Mouse (Mus musculus) ES-E14 (cell line): ENCODE data around the gene Slc3a2. TPM values are rescaled to one million over a fixed set of nuclear protein-coding genes. Genes with fewer than 3 reads are reported as not detected.

ENCODE experiments used
- DNase-seq: peaks from one replicate; pipeline ENCODE4 v3.0.0-alpha.2; 2013; ENCODE audit warnings: low read depth, low spot score
- H3K27ac ChIP-seq: 2 replicates; pipeline ENCODE4 v1.5.1; 2012; ENCODE audit warnings: low read depth, mild to moderate bottlenecking, low read length, moderate library complexity, mixed read lengths; ENCODE audit not compliant: poor library complexity, insufficient read depth, severe bottlenecking
- H3K36me3 ChIP-seq: 2 replicates; pipeline ENCODE4 v1.6.1; 2012; ENCODE audit warnings: mild to moderate bottlenecking, low read length, moderate library complexity, mixed read lengths; ENCODE audit not compliant: control insufficient read depth, poor library complexity, insufficient read depth, severe bottlenecking
- H3K4me1 ChIP-seq, 2 experiments: fragments of 150-350 bp in 1 of 2; sonication (generic) in 1 of 2; 2 replicates each; pipeline ENCODE4 v1.6.1; 2012; ENCODE audit warnings: low read length in 2 of 2, mild to moderate bottlenecking in 1 of 2, mixed read lengths in 1 of 2; ENCODE audit not compliant: control insufficient read depth in 2 of 2, insufficient read depth in 2 of 2, poor library complexity in 1 of 2
- H3K4me3 ChIP-seq, 2 experiments: fragments of 150-350 bp in 1 of 2; sonication (generic) in 1 of 2; 2 replicates each; pipeline ENCODE4 v1.5.1; 2012; ENCODE audit warnings: low read length in 2 of 2, low read depth in 1 of 2, mild to moderate bottlenecking in 1 of 2, mixed read lengths in 1 of 2; ENCODE audit not compliant: insufficient read depth in 1 of 2, poor library complexity in 1 of 2, severe bottlenecking in 1 of 2
- H3K9ac ChIP-seq: 2 replicates; pipeline ENCODE4 v1.6.1; 2012; ENCODE audit warnings: low read depth, mild to moderate bottlenecking, low read length, mixed read lengths; ENCODE audit not compliant: poor library complexity, insufficient read depth, severe bottlenecking
- H3K9me3 ChIP-seq: fragments of 150-350 bp; sonication (generic); 2 replicates; pipeline ENCODE4 v1.6.1; 2012; ENCODE audit warnings: low read depth, mild to moderate bottlenecking, low read length; ENCODE audit not compliant: control insufficient read depth, insufficient read depth
- CHD2 ChIP-seq: IDR thresholded peaks from 2 replicates; pipeline ENCODE4 v1.6.1; 2014; ENCODE audit warnings: mild to moderate bottlenecking, low read depth, low read length, inconsistent platforms
- HCFC1 ChIP-seq: IDR thresholded peaks from 2 replicates; pipeline ENCODE4 v1.6.1; 2012; ENCODE audit warnings: low read length, inconsistent platforms, borderline replicate concordance; ENCODE audit not compliant: insufficient read depth
- MAFK ChIP-seq: IDR thresholded peaks from 2 replicates; pipeline ENCODE4 v1.6.1; 2014; ENCODE audit warnings: mild to moderate bottlenecking, low read depth, low read length, inconsistent platforms; ENCODE audit not compliant: insufficient read depth
- ZC3H11A ChIP-seq: IDR thresholded peaks from 2 replicates; pipeline ENCODE4 v1.6.1; 2012; ENCODE audit warnings: low read depth, mild to moderate bottlenecking, inconsistent platforms, low read length, borderline replicate concordance
- ZNF384 ChIP-seq: IDR thresholded peaks from 2 replicates; pipeline ENCODE4 v1.6.1; 2012; ENCODE audit warnings: low read depth, low read length, inconsistent platforms
- in situ Hi-C, 2 experiments: fragments of 600-800 bp; cut with MboI; formaldehyde crosslinking; loops; one replicate each; pipeline ENCODE4 v1.15.1; 2025; ENCODE audit warnings: low sequenced_read_pairs in 2 of 2, inconsistent platforms in 1 of 2; ENCODE audit not compliant: unreplicated experiment in 2 of 2
- total RNA-seq: library from RNA; depleted of rRNA; stranded (reverse); fragments of 300-350 nt; gene quantifications from 2 replicates; pipeline ENCODE4 v1.2.3, GENCODE M21; 2012

Slc3a2 gene
- total RNA-seq, 1 experiment, result 354 TPM

DNA sequence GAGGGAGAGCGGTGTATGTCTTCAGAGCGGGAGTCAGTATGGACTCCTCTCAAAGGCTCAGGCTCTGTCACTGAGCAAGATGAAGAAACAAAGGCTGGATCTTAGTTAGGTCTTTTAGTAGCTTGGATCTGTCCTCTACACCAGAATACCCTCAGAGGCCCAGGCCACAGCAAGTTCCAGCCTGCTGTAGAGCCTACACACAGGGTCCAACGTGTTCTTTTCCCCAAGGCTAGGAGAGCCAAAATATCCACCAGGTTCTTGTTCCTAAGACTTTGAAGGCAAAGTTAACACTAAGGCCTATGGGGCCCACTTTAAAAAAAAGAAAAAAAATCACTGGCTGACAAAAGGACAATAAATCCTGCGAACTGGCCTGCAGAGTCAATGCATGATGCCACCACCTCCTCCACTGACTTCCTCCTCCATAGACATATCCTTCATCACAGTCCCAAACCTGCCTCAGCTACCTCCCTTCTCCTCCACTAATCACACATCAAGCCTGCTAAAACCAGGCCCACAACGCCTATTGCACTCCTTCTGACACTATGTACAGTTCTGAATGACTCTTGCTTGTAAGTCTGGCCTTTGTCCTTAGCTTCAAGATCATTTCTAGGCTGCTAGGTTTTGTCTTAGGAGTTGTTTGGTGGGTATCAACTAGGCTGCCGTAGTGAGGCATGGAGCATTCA is 18.0 kb downstream of the Slc3a2 start:
- H3K27ac ChIP-seq, result no peak overlapping the region
- H3K4me3 ChIP-seq, result no peak overlapping the region
- no peak overlapping the region for H3K9ac ChIP-seq
- H3K36me3 ChIP-seq, result peaks cover 35% of the 10 kb centered on the region
- peaks cover 2 to 22% of the 10 kb centered on the region in 2 experiments for H3K4me1 ChIP-seq
- TF ChIP-seq ZC3H11A, result no peak
- TF ChIP-seq CHD2, result no peak
- no peak for TF ChIP-seq MAFK
- TF ChIP-seq ZNF384, result no peak
- TF ChIP-seq HCFC1, result no peak
- DNase-seq, result no peak
- H3K9me3 ChIP-seq, result no peaks in the 10 kb centered on the region
- in situ Hi-C loops, result no loop called here

DNA sequence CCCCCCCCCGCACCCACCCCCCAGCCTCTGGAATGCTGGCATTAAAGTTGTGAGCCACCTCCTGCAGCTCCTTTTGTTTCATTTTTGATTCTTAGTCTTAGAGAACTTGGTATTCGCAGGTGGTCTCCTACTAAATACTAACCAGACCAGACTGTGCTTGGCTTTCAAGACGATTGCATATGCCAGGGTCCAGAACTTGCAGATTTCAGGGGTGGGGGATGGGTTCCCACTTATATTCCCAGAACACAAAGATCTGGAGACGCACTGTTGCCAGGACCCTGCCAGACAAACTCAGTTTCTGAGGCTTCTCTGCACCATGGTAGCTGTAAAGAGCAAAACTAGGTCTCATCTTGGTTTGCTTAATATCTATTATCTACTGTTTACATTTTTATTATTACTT is 19.6 kb downstream of the Slc3a2 start:
- no peak for TF ChIP-seq MAFK
- TF ChIP-seq HCFC1, result no peak
- TF ChIP-seq CHD2, result no peak
- no peak for TF ChIP-seq ZNF384
- TF ChIP-seq ZC3H11A, result no peak
- Histone ChIP-seq H3K9ac (no peak overlapping the region; the same call in 1 of the 2 replicates), H3K36me3 (peaks cover 20% of the 10 kb centered on the region), H3K4me1 (peaks cover 2 to 22% of the 10 kb centered on the region in 2 experiments), H3K27ac (no peak overlapping the region; the same call in 1 of the 2 replicates), H3K9me3 (no peaks in the 10 kb centered on the region), H3K4me3 (no peak overlapping the region)
- in situ Hi-C loops, result no loop called here
- no peak for DNase-seq

DNA sequence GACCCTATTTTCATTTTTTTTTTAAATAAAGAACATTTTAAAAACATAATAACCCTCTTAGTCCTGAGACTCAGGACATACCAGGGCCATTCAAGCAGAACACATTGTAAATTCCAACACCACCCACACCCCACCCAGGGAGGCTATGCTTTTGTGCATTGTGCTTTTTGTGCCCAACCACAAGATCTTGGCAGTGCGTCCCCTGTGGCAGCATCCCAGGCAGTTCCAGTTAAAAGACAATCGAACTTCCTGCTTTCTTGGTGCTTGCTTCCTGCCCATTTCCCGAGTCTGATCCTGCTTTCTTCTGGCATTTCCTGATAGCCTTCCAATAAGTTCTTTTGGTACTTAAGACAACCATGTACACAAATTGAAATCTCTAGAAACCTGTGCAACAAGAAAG is 20.7 kb downstream of the Slc3a2 start:
- Histone ChIP-seq H3K9ac (no peak overlapping the region), H3K4me3 (no peak overlapping the region)

GRCm38 (mm10) chr19:8699652-8700051 is 23.5 kb downstream of the Slc3a2 start:
- Histone ChIP-seq H3K9ac (no peak overlapping the region), H3K4me3 (no peak overlapping the region), H3K4me1 (peaks cover 2 to 22% of the 10 kb centered on the region in 2 experiments), H3K27ac (no peak overlapping the region), H3K9me3 (no peaks in the 10 kb centered on the region), H3K36me3 (no peaks in the 10 kb centered on the region)
- DNase-seq, result no peak
- TF ChIP-seq MAFK (no peak), ZC3H11A (no peak), CHD2 (no peak), ZNF384 (no peak), HCFC1 (no peak)
- in situ Hi-C loops, result no loop called here

More for the DNA sequence above, 20.7 kb downstream of the Slc3a2 start:
- Histone ChIP-seq H3K27ac (no peak overlapping the region; the same call in 1 of the 2 replicates), H3K9me3 (no peaks in the 10 kb centered on the region), H3K4me1 (peaks cover 2 to 18% of the 10 kb centered on the region in 2 experiments), H3K36me3 (peaks cover 8% of the 10 kb centered on the region)
- TF ChIP-seq CHD2, result no peak
- TF ChIP-seq ZC3H11A, result no peak
- TF ChIP-seq HCFC1, result no peak
- no peak for TF ChIP-seq MAFK
- TF ChIP-seq ZNF384, result no peak
- DNase-seq, result no peak
- in situ Hi-C loops, result no loop called here
